Mouse (Mus musculus) left cerebral cortex, adult 9 months (tissue): Measurements from ENCODE around the gene Siae.

Experiments used
- DNase-seq, 2 experiments: peaks; one replicate each; pipeline ENCODE4 v3.0.0; 2022; ENCODE audit warnings: low spot score in 2 of 2

Siae gene

GRCm38 (mm10) chr9:37569231-37569835 is 13.8 kb downstream of the Siae start:
- DNase-seq: no peak

GRCm38 (mm10) chr9:37572204-37572876 is 16.8 kb downstream of the Siae start:
- no peak for DNase-seq

- DNase-seq: peak; percentile 55 to 78
These were observed 21.0 kb downstream of the Siae start for GRCm38 (mm10) chr9:37576436-37576930.

GRCm38 (mm10) chr9:37583594-37583993 is 28.1 kb downstream of the Siae start:
- DNase-seq: no peak

GRCm38 (mm10) chr9:37586718-37587117 is 31.2 kb downstream of the Siae start:
- no peak for DNase-seq

GRCm38 (mm10) chr9:37590381-37590780 is 34.9 kb downstream of the Siae start:
- DNase-seq: no peak

- DNase-seq: no peak
These were observed 36.5 kb downstream of the Siae start for GRCm38 (mm10) chr9:37592025-37592424.

- DNase-seq: no peak
These were observed 37.1 kb downstream of the Siae start for GRCm38 (mm10) chr9:37592633-37593032.

- DNase-seq: no peak
These were observed 38.2 kb downstream of the Siae start for GRCm38 (mm10) chr9:37593690-37594089.

- DNase-seq: no peak
These were observed 40.1 kb downstream of the Siae start for GRCm38 (mm10) chr9:37595570-37595969.

GRCm38 (mm10) chr9:37598637-37599036 is 43.1 kb downstream of the Siae start:
- DNase-seq: no peak

- no peak for DNase-seq
These were observed 45.2 kb downstream of the Siae start for GRCm38 (mm10) chr9:37600538-37601205.

- no peak for DNase-seq
These were observed 49.6 kb downstream of the Siae start for GRCm38 (mm10) chr9:37605089-37605488.

GRCm38 (mm10) chr9:37609558-37609957 is 54.1 kb downstream of the Siae start:
- no peak for DNase-seq

- peak; percentile 71 to 88 for DNase-seq
These were observed 57.8 kb downstream of the Siae start, which contains the start of gene Spa17 for GRCm38 (mm10) chr9:37613182-37613910. Spa17 (minus strand) TSS chr9:37613722.

GRCm38 (mm10) chr9:37613911-37614280 is 58.4 kb downstream of the Siae start:
- no peak for DNase-seq

GRCm38 (mm10) chr9:37614316-37614715 is 58.8 kb downstream of the Siae start:
- no peak for DNase-seq

GRCm38 (mm10) chr9:37615220-37615619 is 59.7 kb downstream of the Siae start:
- peak in 1 of 2 experiments; percentile 66 for DNase-seq

- DNase-seq: peak in 1 of 2 experiments; percentile 49
These were observed 61.3 kb downstream of the Siae start for GRCm38 (mm10) chr9:37616770-37617169.

GRCm38 (mm10) chr9:37621290-37621689 is 65.8 kb downstream of the Siae start:
- peak in 1 of 2 experiments; percentile 74 for DNase-seq

- DNase-seq: no peak
These were observed 68.5 kb downstream of the Siae start for GRCm38 (mm10) chr9:37623981-37624380.

- no peak for DNase-seq
These were observed 69.0 kb downstream of the Siae start for GRCm38 (mm10) chr9:37624502-37624901.
